Mouse (Mus musculus): ENCODE data around the gene Podxl. TPM values are rescaled to one million over a fixed set of nuclear protein-coding genes. Genes with fewer than 3 reads are reported as not detected.

The Podxl gene
- polyA plus RNA-seq, 1 experiment from 2014 or later: 2.8 TPM

DNA sequence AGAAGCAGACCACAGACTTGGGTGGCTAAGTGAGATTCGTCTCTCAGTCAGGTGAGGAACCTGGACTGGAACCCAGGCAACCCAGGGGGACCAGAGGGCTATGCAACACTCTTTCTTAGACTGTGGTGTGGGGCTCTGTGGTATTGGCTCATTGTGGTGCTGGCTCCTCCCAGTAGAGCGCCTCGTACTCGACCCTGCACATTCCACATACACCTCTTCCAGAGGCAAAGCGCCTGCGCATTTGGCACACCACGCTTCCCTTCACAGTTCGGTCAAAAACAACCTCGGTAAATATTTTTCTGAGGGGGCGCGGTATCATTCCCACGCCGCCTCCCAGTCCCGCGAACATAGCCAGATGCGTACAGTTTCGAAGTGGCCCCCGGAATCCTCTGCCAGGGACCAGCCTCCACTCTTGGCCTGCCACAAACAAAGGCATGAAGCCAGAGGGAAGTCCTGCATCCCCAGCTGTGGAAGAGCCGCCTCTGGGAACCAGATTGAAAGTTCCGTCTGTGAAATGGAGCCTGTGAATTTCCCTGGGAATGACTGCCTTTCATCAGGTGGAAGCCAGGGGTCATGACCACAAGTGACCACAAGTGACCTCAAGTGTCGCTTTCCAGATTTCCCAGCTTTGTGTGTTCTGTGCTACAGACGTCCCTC lies 12.8 kb downstream of the Podxl start:
- 77% methylated on average over 22 of the region's 22 CpGs for WGBS (ENCODE audit: insufficient replicate concordance)
- ATAC-seq (no peak), DNase-seq (no peak)
- H3K27ac ChIP-seq (ENCODE audit: low read depth): no peak overlapping the region
- no peak overlapping the region for H3K4me2 ChIP-seq (ENCODE audit: low read depth, low read length)
- TF ChIP-seq CTCF (IDR thresholded peaks at IDR 0.05; ENCODE audit: low read depth): no peak
- H3K4me1 ChIP-seq (ENCODE audit: insufficient read depth): no peaks in the 10 kb centered on the region
- no peak overlapping the region for H3K4me3 ChIP-seq (ENCODE audit: low read depth, low read length)
- no peaks in the 10 kb centered on the region for H3K36me3 ChIP-seq (replicated peaks; ENCODE audit: insufficient read depth, low read length)
- no peaks in the 10 kb centered on the region for H3K27me3 ChIP-seq (ENCODE audit: insufficient read depth, low read length)
- H3K9ac ChIP-seq (replicated peaks): no peak overlapping the region
- H3K9me3 ChIP-seq (ENCODE audit: low read length): no peaks in the 10 kb centered on the region

DNA sequence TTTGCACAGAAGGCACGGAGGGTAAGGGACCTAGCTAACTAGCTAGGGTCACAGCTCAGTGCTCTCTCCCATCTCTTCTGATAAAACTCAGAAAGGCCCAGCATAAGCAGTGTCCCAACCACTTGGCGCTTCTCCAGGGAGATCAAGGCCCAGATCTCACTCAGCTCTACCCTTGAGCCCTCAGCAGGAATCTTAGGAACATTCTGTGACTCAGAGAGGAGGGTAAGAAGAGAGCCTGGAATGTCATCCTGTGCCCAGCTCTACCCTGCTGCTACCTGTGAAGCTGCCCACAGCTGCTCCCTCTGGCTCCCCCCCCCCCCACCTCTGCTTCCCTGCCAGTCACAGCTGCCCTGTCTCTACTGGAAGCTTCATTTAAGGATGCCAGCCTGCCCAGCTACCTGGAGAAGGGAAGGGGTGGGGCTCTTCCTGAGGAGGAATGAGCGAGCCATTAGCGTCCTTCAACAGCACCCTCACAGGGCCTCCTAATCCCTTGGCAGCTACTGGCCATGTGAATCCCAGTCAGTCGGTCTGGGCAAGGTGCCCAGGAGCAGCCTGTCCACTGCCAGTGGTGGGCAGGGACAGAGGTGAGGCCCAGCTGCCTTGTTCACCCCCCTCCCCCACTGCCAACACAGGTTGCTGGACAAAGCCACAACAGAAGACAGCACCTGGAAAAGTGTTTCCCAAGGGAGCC lies 14.3 kb downstream of the Podxl start:
- DNase-seq: no peak
- Histone ChIP-seq H3K36me3 (replicated peaks; ENCODE audit: insufficient read depth, low read length) (no peaks in the 10 kb centered on the region), H3K27me3 (ENCODE audit: insufficient read depth, low read length) (no peaks in the 10 kb centered on the region), H3K9ac (replicated peaks) (no peak overlapping the region), H3K4me1 (ENCODE audit: insufficient read depth) (no peaks in the 10 kb centered on the region), H3K9me3 (ENCODE audit: low read length) (no peaks in the 10 kb centered on the region), H3K4me2 (ENCODE audit: low read depth, low read length) (no peak overlapping the region), H3K27ac (ENCODE audit: low read depth) (no peak overlapping the region), H3K4me3 (ENCODE audit: low read depth, low read length) (no peak overlapping the region)
- WGBS (ENCODE audit: insufficient replicate concordance): 65% methylated on average over 5 of the region's 5 CpGs
- ATAC-seq: no peak
- no peak for TF ChIP-seq CTCF (IDR thresholded peaks at IDR 0.05; ENCODE audit: low read depth)

DNA sequence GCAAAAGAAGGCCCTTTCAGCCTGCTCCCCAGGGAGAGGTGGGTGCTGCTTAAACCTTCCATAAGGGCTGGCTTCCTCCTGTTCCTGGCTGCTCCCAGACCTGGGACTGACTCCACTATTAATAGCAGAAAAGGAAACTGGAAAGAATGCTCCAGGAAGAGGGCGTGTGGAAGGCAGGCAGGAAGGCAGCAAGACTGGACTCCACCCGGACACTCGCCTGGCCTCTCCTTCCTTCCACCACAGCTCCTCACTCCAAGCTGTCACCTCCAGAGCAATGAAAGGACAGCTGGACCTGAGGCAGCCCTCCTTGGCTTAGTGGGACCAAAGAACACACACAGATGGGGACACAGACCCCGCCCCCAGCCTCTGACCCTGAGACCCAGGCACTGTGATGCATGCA lies 19.5 kb downstream of the Podxl start:
- Histone ChIP-seq H3K4me3 (ENCODE audit: low read depth, low read length) (no peak overlapping the region), H3K27me3 (ENCODE audit: insufficient read depth, low read length) (no peaks in the 10 kb centered on the region), H3K4me1 (ENCODE audit: insufficient read depth) (no peaks in the 10 kb centered on the region), H3K9ac (replicated peaks) (no peak overlapping the region), H3K36me3 (replicated peaks; ENCODE audit: insufficient read depth, low read length) (no peaks in the 10 kb centered on the region), H3K9me3 (ENCODE audit: low read length) (no peaks in the 10 kb centered on the region), H3K27ac (ENCODE audit: low read depth) (0 out of 2 replicates have a peak overlapping the region, but pooled peaks have one; percentile 13), H3K4me2 (ENCODE audit: low read depth, low read length) (no peak overlapping the region)
- TF ChIP-seq CTCF (IDR thresholded peaks at IDR 0.05; ENCODE audit: low read depth) (no peak), EP300 (IDR thresholded peaks at IDR 0.05; ENCODE audit: low read depth) (no peak)
- DNase-seq (no peak), ATAC-seq (0 out of 2 replicates have a peak, but pooled peaks have one; percentile 10)
- 56% methylated on average over 4 of the region's 4 CpGs for WGBS (ENCODE audit: insufficient replicate concordance)

DNA sequence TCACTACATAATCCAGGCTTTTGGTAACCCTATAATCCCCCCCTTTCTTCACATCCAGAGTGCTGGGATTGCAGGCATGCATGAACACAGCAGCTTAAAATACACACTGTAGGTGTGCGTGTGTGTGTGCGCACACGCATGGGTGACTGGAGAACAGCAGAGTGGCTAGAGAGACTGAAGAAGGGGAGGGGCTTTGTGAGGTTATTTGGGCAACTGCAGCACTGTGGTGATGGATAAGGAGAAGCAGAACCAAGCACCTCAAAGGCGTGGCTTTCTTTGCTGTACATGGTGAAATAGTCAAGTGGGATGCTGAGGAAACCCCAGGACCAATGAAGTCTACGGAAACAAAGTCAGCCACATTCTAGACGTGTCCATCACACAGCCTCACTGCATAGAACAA lies 23.8 kb downstream of the Podxl start:
- no peak overlapping the region for H3K9ac ChIP-seq (replicated peaks)
- TF ChIP-seq CTCF (IDR thresholded peaks at IDR 0.05; ENCODE audit: low read depth) (no peak), EP300 (IDR thresholded peaks at IDR 0.05; ENCODE audit: low read depth) (no peak)
- H3K4me3 ChIP-seq (ENCODE audit: low read depth, low read length): no peak overlapping the region
- no peaks in the 10 kb centered on the region for H3K36me3 ChIP-seq (replicated peaks; ENCODE audit: insufficient read depth, low read length)
- 0 out of 2 replicates have a peak, but pooled peaks cover 4% of the 10 kb centered on the region for H3K4me1 ChIP-seq (ENCODE audit: insufficient read depth)
- DNase-seq (no peak), ATAC-seq (no peak)
- H3K27ac ChIP-seq (ENCODE audit: low read depth): no peak overlapping the region
- no peaks in the 10 kb centered on the region for H3K9me3 ChIP-seq (ENCODE audit: low read length)
- no peak overlapping the region for H3K4me2 ChIP-seq (ENCODE audit: low read depth, low read length)
- 68% methylated on average over 6 of the region's 6 CpGs for WGBS (ENCODE audit: insufficient replicate concordance)
- H3K27me3 ChIP-seq (ENCODE audit: insufficient read depth, low read length): no peaks in the 10 kb centered on the region

DNA sequence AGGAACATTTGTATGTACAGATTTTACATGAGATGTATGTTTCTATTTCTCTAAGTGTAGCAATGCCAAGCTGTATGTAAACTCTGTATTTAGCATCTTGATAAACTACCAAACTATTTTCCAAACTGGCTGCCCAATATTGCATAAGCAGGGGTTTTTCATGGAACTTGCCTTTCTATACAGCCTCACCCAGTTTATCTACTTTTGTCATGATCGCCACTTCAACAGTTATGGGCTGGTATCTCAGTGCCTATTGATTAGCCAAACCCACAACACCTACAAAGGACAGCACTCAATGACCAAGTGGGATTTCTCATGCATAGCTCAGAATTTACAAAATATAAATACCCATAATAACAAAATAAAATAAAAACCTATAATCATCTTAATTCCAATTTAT lies 25.7 kb downstream of the Podxl start:
- Histone ChIP-seq H3K4me1 (ENCODE audit: insufficient read depth) (0 out of 2 replicates have a peak, but pooled peaks cover 4% of the 10 kb centered on the region), H3K4me3 (ENCODE audit: low read depth, low read length) (no peak overlapping the region), H3K36me3 (replicated peaks; ENCODE audit: insufficient read depth, low read length) (no peaks in the 10 kb centered on the region), H3K9ac (replicated peaks) (no peak overlapping the region), H3K9me3 (ENCODE audit: low read length) (no peaks in the 10 kb centered on the region), H3K27me3 (ENCODE audit: insufficient read depth, low read length) (no peaks in the 10 kb centered on the region), H3K27ac (ENCODE audit: low read depth) (no peak overlapping the region), H3K4me2 (ENCODE audit: low read depth, low read length) (no peak overlapping the region)
- no peak for DNase-seq
- no peak for ATAC-seq
- 56% methylated on average over 1 of the region's 1 CpGs for WGBS (ENCODE audit: insufficient replicate concordance)
- TF ChIP-seq CTCF (IDR thresholded peaks at IDR 0.05; ENCODE audit: low read depth) (no peak), EP300 (IDR thresholded peaks at IDR 0.05; ENCODE audit: low read depth) (peak; percentile 36; the same call in 1 of the 2 replicates)

DNA sequence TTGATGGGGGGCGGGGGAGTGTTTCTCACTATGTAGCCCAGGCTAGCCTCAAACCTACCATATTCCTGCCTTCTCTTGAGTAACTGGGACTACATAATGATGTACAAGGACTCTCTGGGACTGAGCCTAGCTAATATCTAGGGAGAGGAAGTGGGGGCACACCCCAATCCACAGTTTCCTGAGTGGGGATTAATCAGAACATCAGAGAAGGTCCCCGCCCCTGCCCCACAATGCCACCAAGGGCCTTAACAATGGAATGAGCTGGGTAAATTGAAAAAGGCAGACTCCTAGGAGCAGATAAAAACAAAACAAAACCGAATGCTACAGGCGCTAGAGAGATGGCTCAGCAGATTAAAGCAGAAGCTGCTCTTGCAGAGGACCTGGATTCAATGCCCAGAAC lies 26.6 kb downstream of the Podxl start:
- ATAC-seq (no peak), DNase-seq (no peak)
- Histone ChIP-seq H3K27ac (ENCODE audit: low read depth) (no peak overlapping the region), H3K9ac (replicated peaks) (no peak overlapping the region; the same call in 1 of the 2 replicates), H3K4me3 (ENCODE audit: low read depth, low read length) (no peak overlapping the region), H3K4me1 (ENCODE audit: insufficient read depth) (0 out of 2 replicates have a peak, but pooled peaks cover 4% of the 10 kb centered on the region), H3K27me3 (ENCODE audit: insufficient read depth, low read length) (no peaks in the 10 kb centered on the region), H3K9me3 (ENCODE audit: low read length) (no peaks in the 10 kb centered on the region), H3K36me3 (replicated peaks; ENCODE audit: insufficient read depth, low read length) (no peaks in the 10 kb centered on the region), H3K4me2 (ENCODE audit: low read depth, low read length) (no peak overlapping the region)
- WGBS (ENCODE audit: insufficient replicate concordance): 48% methylated on average over 4 of the region's 4 CpGs
- TF ChIP-seq CTCF (IDR thresholded peaks at IDR 0.05; ENCODE audit: low read depth) (no peak), EP300 (IDR thresholded peaks at IDR 0.05; ENCODE audit: low read depth) (no peak)
